Mouse (Mus musculus) hindbrain, embryonic 13.5 days (tissue): ENCODE data around the gene Diras1. TPM values are rescaled to one million over a fixed set of nuclear protein-coding genes. Genes with fewer than 3 reads are reported as not detected.
"Not testable (repeated sequence)": the region's sequence is repeated elsewhere in the genome, so short reads cannot be mapped to it uniquely, and the experiment has no call there.

Experiments
- ATAC-seq: fragments of 200-750 bp; cut with Nextera tagmentation; 2 replicates; pipeline ENCODE4 v1.8.0; 2017; ENCODE audit warnings: moderate TSS enrichment; ENCODE audit not compliant: low FRiP score
- H3K27ac ChIP-seq: fragments of 300-500 bp; sonication (generic); 2 replicates; pipeline ENCODE4 v1.5.1; 2015; ENCODE audit warnings: inconsistent platforms, mild to moderate bottlenecking, moderate library complexity
- H3K27me3 ChIP-seq: fragments of 300-500 bp; sonication (generic); 2 replicates; pipeline ENCODE4 v1.6.1; 2015; ENCODE audit warnings: mild to moderate bottlenecking, inconsistent platforms
- H3K36me3 ChIP-seq: fragments of 300-500 bp; sonication (generic); 2 replicates; pipeline ENCODE4 v1.6.1; 2015; ENCODE audit warnings: mild to moderate bottlenecking, inconsistent platforms
- H3K4me1 ChIP-seq: fragments of 300-500 bp; sonication (generic); replicated peaks from 2 replicates; pipeline ENCODE4 v1.6.1; 2015; ENCODE audit warnings: inconsistent platforms
- H3K4me2 ChIP-seq: fragments of 300-500 bp; sonication (generic); 2 replicates; pipeline ENCODE4 v1.6.1; 2015; ENCODE audit warnings: inconsistent platforms, mild to moderate bottlenecking, moderate library complexity
- H3K4me3 ChIP-seq: fragments of 300-500 bp; sonication (generic); 2 replicates; pipeline ENCODE4 v1.5.1; 2015; ENCODE audit warnings: mild to moderate bottlenecking, inconsistent platforms
- H3K9ac ChIP-seq: fragments of 300-500 bp; sonication (generic); 2 replicates; pipeline ENCODE4 v1.6.1; 2015; ENCODE audit warnings: mild to moderate bottlenecking, inconsistent platforms
- H3K9me3 ChIP-seq: fragments of 300-500 bp; sonication (generic); 2 replicates; pipeline ENCODE4 v1.6.1; 2016; ENCODE audit warnings: inconsistent platforms
- WGBS: fragments of 180-500 bp; shearing (Covaris S2); methylation state at CpG from one replicate; pipeline ENCODE4 v1.1.7; 2015; 5-methylcytosine and 5-hydroxymethylcytosine counted together
- polyA plus RNA-seq: library from polyadenylated mRNA; unstranded; fragments of >200 nt; fragmentation: Nextera tagmentation; extraction: Ambion mirVana; gene quantifications from 2 replicates; pipeline ENCODE4 v1.2.1, GENCODE M21; 2015

Gene Diras1
- polyA plus RNA-seq, 1 experiment from 2014 or later: 37.5 TPM

DNA sequence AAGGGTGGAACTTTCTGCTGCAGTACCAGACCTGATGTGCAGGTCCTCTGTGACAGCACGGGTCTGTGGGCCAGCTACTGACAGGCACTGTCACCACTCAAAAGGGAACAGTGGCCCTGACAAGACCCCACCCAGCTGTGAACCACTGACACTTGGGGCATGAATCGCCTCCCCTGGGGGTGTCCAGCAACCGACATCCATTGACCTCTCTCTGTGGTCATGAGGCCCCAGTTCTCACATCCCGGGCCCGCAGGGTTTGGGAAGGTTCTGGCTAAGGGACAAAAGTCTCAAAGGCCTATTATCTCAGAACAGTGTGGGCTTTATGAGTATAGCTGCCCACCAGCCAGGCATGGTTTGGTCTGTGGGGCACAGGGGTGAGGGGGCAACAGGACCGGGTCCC, 29.7 kb upstream of the Diras1 start:
- WGBS: 81% methylated on average over 6 of the region's 6 CpGs
- Histone ChIP-seq H3K4me2 (no peak overlapping the region), H3K9ac (peak overlapping the region; percentile 4; the same call in 1 of the 2 replicates), H3K4me1 (peaks cover 35% of the 10 kb centered on the region), H3K27ac (no peak overlapping the region), H3K27me3 (no peaks in the 10 kb centered on the region), H3K9me3 (no peaks in the 10 kb centered on the region), H3K4me3 (no peak overlapping the region), H3K36me3 (peaks cover 32% of the 10 kb centered on the region)
- ATAC-seq: no peak

DNA sequence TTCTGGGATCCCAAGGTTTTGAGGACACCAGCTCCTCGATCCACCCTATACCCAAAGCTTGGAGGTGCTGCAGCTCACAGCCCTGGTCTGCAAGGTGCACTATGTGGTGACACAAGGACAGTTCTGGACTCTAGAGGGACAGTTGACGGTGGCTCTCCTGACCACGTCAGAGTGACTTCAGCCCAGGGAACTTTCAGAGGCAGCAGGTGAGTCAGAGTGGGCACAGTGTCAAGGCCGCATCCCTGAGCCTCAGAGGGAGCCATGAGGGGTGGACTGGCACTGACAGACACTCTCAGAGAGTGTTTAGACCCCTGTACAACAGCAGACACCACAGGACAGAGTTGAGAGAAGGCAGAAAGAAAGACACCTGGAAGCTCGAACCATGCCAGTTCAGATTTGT, 27.1 kb upstream of the Diras1 start:
- H3K27me3 ChIP-seq: no peaks in the 10 kb centered on the region
- no peak for ATAC-seq
- no peaks in the 10 kb centered on the region for H3K9me3 ChIP-seq
- no peak overlapping the region for H3K4me3 ChIP-seq
- H3K36me3 ChIP-seq: peaks cover 58% of the 10 kb centered on the region
- peaks cover 14% of the 10 kb centered on the region for H3K4me1 ChIP-seq
- no peak overlapping the region for H3K9ac ChIP-seq
- 92% methylated on average over 5 of the region's 5 CpGs for WGBS
- H3K4me2 ChIP-seq: no peak overlapping the region
- H3K27ac ChIP-seq: no peak overlapping the region

- H3K4me3 ChIP-seq: no peak overlapping the region
- ATAC-seq: no peak
- no peak overlapping the region for H3K9ac ChIP-seq
- no peaks in the 10 kb centered on the region for H3K27me3 ChIP-seq
- H3K27ac ChIP-seq: no peak overlapping the region
- no peak overlapping the region for H3K4me2 ChIP-seq
- no peaks in the 10 kb centered on the region for H3K4me1 ChIP-seq
- no peaks in the 10 kb centered on the region for H3K9me3 ChIP-seq
- peaks cover 72% of the 10 kb centered on the region for H3K36me3 ChIP-seq
- 96% methylated on average over 6 of the region's 6 CpGs for WGBS
These were observed 25.7 kb upstream of the Diras1 start for GRCm38 (mm10) chr10:81051133-81051532.

DNA sequence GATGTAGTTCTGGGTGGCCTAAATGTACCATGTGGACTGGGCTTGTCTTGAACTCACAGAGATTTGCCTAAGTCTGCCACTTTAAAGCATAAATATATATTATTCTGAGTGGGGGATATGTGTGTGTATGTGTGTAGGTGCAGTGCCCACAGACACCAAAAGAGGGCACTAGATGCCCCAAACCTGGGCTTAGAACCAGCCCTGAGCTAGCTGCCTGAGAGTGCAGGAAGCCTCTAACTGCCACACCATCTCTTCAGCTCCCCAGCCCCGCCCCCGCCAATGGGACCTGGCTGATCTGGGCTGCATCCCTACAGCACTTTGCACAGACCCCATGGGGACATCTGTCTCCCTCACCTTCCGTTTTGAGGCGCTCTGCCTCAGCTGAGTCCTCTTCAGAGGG, 25.2 kb upstream of the Diras1 start:
- no peaks in the 10 kb centered on the region for H3K27me3 ChIP-seq
- H3K9me3 ChIP-seq: no peaks in the 10 kb centered on the region
- no peaks in the 10 kb centered on the region for H3K4me1 ChIP-seq
- H3K4me3 ChIP-seq: no peak overlapping the region
- 87% methylated on average over 4 of the region's 4 CpGs for WGBS
- H3K27ac ChIP-seq: no peak overlapping the region
- ATAC-seq: no peak
- H3K4me2 ChIP-seq: no peak overlapping the region
- H3K9ac ChIP-seq: no peak overlapping the region
- H3K36me3 ChIP-seq: peaks cover 76% of the 10 kb centered on the region

GRCm38 (mm10) chr10:81045246-81045645, 19.8 kb upstream of the Diras1 start:
- H3K4me3 ChIP-seq, H3K9me3 ChIP-seq, H3K27ac ChIP-seq, ATAC-seq, H3K9ac ChIP-seq, H3K4me2 ChIP-seq, H3K4me1 ChIP-seq, H3K27me3 ChIP-seq: not testable (repeated sequence)
- WGBS: 98% methylated on average over 14 of the region's 14 CpGs
- peaks cover 79% of the 10 kb centered on the region for H3K36me3 ChIP-seq

GRCm38 (mm10) chr10:81041458-81042175, 16.2 kb upstream of the Diras1 start:
- Histone ChIP-seq H3K4me1 (peaks cover 3% of the 10 kb centered on the region; the same call in 1 of the 2 replicates), H3K9ac (0 out of 2 replicates have a peak overlapping the region, but pooled peaks have one; percentile 24), H3K4me3 (no peak overlapping the region), H3K9me3 (no peaks in the 10 kb centered on the region), H3K27ac (peak overlapping the region; percentile 42; the same call in 1 of the 2 replicates), H3K36me3 (peaks cover 43% of the 10 kb centered on the region), H3K4me2 (no peak overlapping the region), H3K27me3 (no peaks in the 10 kb centered on the region)
- no peak for ATAC-seq
- 37% methylated on average over 13 of the region's 13 CpGs for WGBS

- H3K36me3 ChIP-seq: peaks cover 27% of the 10 kb centered on the region
- H3K4me1 ChIP-seq: peaks cover 32% of the 10 kb centered on the region
- H3K9ac ChIP-seq: peak within 1 kb of the TSS; percentile 91
- H3K4me3 ChIP-seq: peak within 1 kb of the TSS; percentile 86
- peak; percentile 99 for ATAC-seq
- peak within 1 kb of the TSS; percentile 80 for H3K27ac ChIP-seq
- H3K27me3 ChIP-seq: no peaks in the 10 kb centered on the region
- WGBS: under 1% methylated on average over 35 of the region's 35 CpGs
- H3K9me3 ChIP-seq: no peaks in the 10 kb centered on the region
- peak within 1 kb of the TSS; percentile 68 for H3K4me2 ChIP-seq
These were observed 11.6 kb upstream of the Diras1 start, which contains the start of gene Slc39a3 for GRCm38 (mm10) chr10:81036988-81037580. Slc39a3 (minus strand) TSS chr10:81037426.

GRCm38 (mm10) chr10:81036251-81036650, 10.8 kb upstream of the Diras1 start:
- no peaks in the 10 kb centered on the region for H3K9me3 ChIP-seq
- H3K4me1 ChIP-seq: peaks cover 30% of the 10 kb centered on the region
- ATAC-seq: no peak
- H3K4me2 ChIP-seq: 0 out of 2 replicates have a peak overlapping the region, but pooled peaks have one; percentile 2
- no peak overlapping the region for H3K27ac ChIP-seq
- no peak overlapping the region for H3K4me3 ChIP-seq
- H3K27me3 ChIP-seq: no peaks in the 10 kb centered on the region
- H3K36me3 ChIP-seq: peaks cover 35% of the 10 kb centered on the region
- 76% methylated on average over 7 of the region's 7 CpGs for WGBS
- no peak overlapping the region for H3K9ac ChIP-seq

GRCm38 (mm10) chr10:81033586-81033985, 8.1 kb upstream of the Diras1 start:
- H3K4me3 ChIP-seq: no peak overlapping the region
- no peaks in the 10 kb centered on the region for H3K9me3 ChIP-seq
- no peak overlapping the region for H3K4me2 ChIP-seq
- no peak overlapping the region; the same call in 1 of the 2 replicates for H3K9ac ChIP-seq
- 83% methylated on average over 10 of the region's 10 CpGs for WGBS
- 0 out of 2 replicates have a peak, but pooled peaks cover 3% of the 10 kb centered on the region for H3K27me3 ChIP-seq
- peaks cover 37% of the 10 kb centered on the region for H3K4me1 ChIP-seq
- H3K27ac ChIP-seq: no peak overlapping the region
- H3K36me3 ChIP-seq: peaks cover 57% of the 10 kb centered on the region
- no peak for ATAC-seq

GRCm38 (mm10) chr10:81029031-81029430, 3.6 kb upstream of the Diras1 start:
- H3K4me2 ChIP-seq: no peak overlapping the region
- peaks cover 24% of the 10 kb centered on the region for H3K27me3 ChIP-seq
- H3K9me3 ChIP-seq: no peaks in the 10 kb centered on the region
- peaks cover 32% of the 10 kb centered on the region for H3K4me1 ChIP-seq
- H3K9ac ChIP-seq: peak overlapping the region; percentile 35; the same call in 1 of the 2 replicates
- 59% methylated on average over 10 of the region's 10 CpGs for WGBS
- H3K36me3 ChIP-seq: peaks cover 49% of the 10 kb centered on the region
- H3K27ac ChIP-seq: no peak overlapping the region
- ATAC-seq: no peak
- H3K4me3 ChIP-seq: no peak overlapping the region

GRCm38 (mm10) chr10:81028219-81028618, 2.8 kb upstream of the Diras1 start:
- Histone ChIP-seq H3K27ac (no peak overlapping the region), H3K9ac (no peak overlapping the region), H3K9me3 (no peaks in the 10 kb centered on the region), H3K36me3 (peaks cover 41% of the 10 kb centered on the region), H3K4me2 (no peak overlapping the region), H3K27me3 (peaks cover 32% of the 10 kb centered on the region), H3K4me1 (peaks cover 29% of the 10 kb centered on the region), H3K4me3 (no peak overlapping the region)
- no peak for ATAC-seq

- H3K9ac ChIP-seq: no peak overlapping the region
- H3K4me2 ChIP-seq: no peak overlapping the region
- H3K27ac ChIP-seq: no peak overlapping the region
- peaks cover 37% of the 10 kb centered on the region for H3K27me3 ChIP-seq
- peaks cover 26% of the 10 kb centered on the region for H3K4me1 ChIP-seq
- ATAC-seq: no peak
- no peaks in the 10 kb centered on the region for H3K9me3 ChIP-seq
- H3K4me3 ChIP-seq: no peak overlapping the region
- 77% methylated on average over 4 of the region's 4 CpGs for WGBS
- H3K36me3 ChIP-seq: peaks cover 32% of the 10 kb centered on the region
These were observed 1.9 kb upstream of the Diras1 start for GRCm38 (mm10) chr10:81027331-81027730.
